Mouse (Mus musculus) heart, embryonic 14.5 days (tissue): ENCODE data around the gene Fbln2. TPM values are rescaled to one million over a fixed set of nuclear protein-coding genes. Genes with fewer than 3 reads are reported as not detected.

Experiments used
- ATAC-seq: fragments of 200-750 bp; cut with Nextera tagmentation; 2 replicates; pipeline ENCODE4 v1.8.0; 2017; ENCODE audit warnings: low read depth, moderate TSS enrichment; ENCODE audit not compliant: insufficient number of reproducible peaks, insufficient read depth, low FRiP score
- H3K27ac ChIP-seq, 2 experiments: fragments of 200-500 bp in 1 of 2; fragments of 300-500 bp in 1 of 2; sonication (generic) in 1 of 2; replicated peaks in 1 of 2; 2 replicates each; pipeline ENCODE4 v1.5.1; 2012 to 2014; ENCODE audit warnings: low read depth in 2 of 2, low read length in 2 of 2, control low read depth in 1 of 2, mild to moderate bottlenecking in 1 of 2, mixed read lengths in 1 of 2; ENCODE audit not compliant: control insufficient read depth in 1 of 2, insufficient read depth in 1 of 2
- H3K27me3 ChIP-seq: fragments of 300-500 bp; sonication (generic); 2 replicates; pipeline ENCODE4 v1.6.1; 2014; ENCODE audit warnings: mild to moderate bottlenecking, low read length, control low read depth; ENCODE audit not compliant: control insufficient read depth, insufficient read depth
- H3K36me3 ChIP-seq: fragments of 300-500 bp; sonication (generic); 2 replicates; pipeline ENCODE4 v1.6.1; 2014; ENCODE audit warnings: mild to moderate bottlenecking, control low read depth, low read length, mixed read lengths; ENCODE audit not compliant: control insufficient read depth, insufficient read depth
- H3K4me1 ChIP-seq, 2 experiments: fragments of 200-500 bp in 1 of 2; fragments of 300-500 bp in 1 of 2; sonication (generic) in 1 of 2; 2 replicates each; pipeline ENCODE4 v1.6.1; 2012 to 2014; ENCODE audit warnings: low read length in 2 of 2, control low read depth in 1 of 2, mixed read lengths in 1 of 2; ENCODE audit not compliant: control insufficient read depth in 2 of 2, insufficient read depth in 2 of 2
- H3K4me2 ChIP-seq: fragments of 300-500 bp; sonication (generic); 2 replicates; pipeline ENCODE4 v1.6.1; 2014; ENCODE audit warnings: mild to moderate bottlenecking, low read length
- H3K4me3 ChIP-seq, 2 experiments: fragments of 200-500 bp in 1 of 2; fragments of 300-500 bp in 1 of 2; sonication (generic) in 1 of 2; 2 replicates each; pipeline ENCODE4 v1.5.1; 2012 to 2014; ENCODE audit warnings: low read length in 2 of 2, mild to moderate bottlenecking in 2 of 2, control low read depth in 1 of 2, low read depth in 1 of 2, moderate library complexity in 1 of 2; ENCODE audit not compliant: control insufficient read depth in 1 of 2, insufficient read depth in 1 of 2
- H3K9ac ChIP-seq: fragments of 300-500 bp; sonication (generic); 2 replicates; pipeline ENCODE4 v1.6.1; 2014; ENCODE audit warnings: mild to moderate bottlenecking, low read length
- H3K9me3 ChIP-seq: fragments of 300-500 bp; sonication (generic); 2 replicates; pipeline ENCODE4 v1.6.1; 2016; ENCODE audit warnings: low read length, control low read depth; ENCODE audit not compliant: control insufficient read depth
- WGBS: fragments of 180-500 bp; shearing (Covaris S2); extraction: QIAGEN DNeasy Blood & Tissue Kit; methylation state at CpG from one replicate; pipeline ENCODE4 v1.1.7; 2014; 5-methylcytosine and 5-hydroxymethylcytosine counted together
- polyA plus RNA-seq: library from polyadenylated mRNA; unstranded; fragments of >200 nt; fragmentation: Nextera tagmentation; extraction: Ambion mirVana; gene quantifications from 2 replicates; pipeline ENCODE4 v1.2.1, GENCODE M21; 2014

Fbln2 gene
- polyA plus RNA-seq, 1 experiment from 2014 or later, result 144 TPM

DNA sequence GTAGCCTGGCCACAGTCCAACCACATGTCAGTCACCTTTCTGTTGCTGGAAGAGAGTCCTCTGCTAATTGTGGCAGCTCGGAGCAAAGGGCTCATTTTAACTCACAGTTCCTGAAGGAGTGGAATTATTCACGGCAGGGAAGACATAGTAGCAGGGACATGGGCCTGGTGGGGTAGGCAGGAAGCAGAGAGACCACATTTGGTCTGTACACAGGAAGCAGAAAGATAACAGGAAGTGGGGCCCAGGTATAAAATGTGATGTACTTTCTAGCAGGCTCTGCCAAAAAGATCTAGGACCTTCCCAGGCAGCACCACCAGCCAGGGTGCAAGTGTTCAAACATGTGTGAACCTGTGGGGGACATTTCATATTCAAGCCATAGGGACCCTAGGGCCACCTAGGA, 39.9 kb upstream of the Fbln2 start:
- Histone ChIP-seq H3K9ac (no peak overlapping the region), H3K27me3 (no peaks in the 10 kb centered on the region; the same call in 1 of the 2 replicates), H3K36me3 (peaks cover 36% of the 10 kb centered on the region), H3K4me2 (no peak overlapping the region), H3K4me3 (no peak overlapping the region), H3K9me3 (no peaks in the 10 kb centered on the region), H3K27ac (no peak overlapping the region), H3K4me1 (no peaks in the 10 kb centered on the region; a peak in 1 of 4 replicates)
- WGBS, result 44% methylated on average over 2 of the region's 2 CpGs
- ATAC-seq, result no peak

DNA sequence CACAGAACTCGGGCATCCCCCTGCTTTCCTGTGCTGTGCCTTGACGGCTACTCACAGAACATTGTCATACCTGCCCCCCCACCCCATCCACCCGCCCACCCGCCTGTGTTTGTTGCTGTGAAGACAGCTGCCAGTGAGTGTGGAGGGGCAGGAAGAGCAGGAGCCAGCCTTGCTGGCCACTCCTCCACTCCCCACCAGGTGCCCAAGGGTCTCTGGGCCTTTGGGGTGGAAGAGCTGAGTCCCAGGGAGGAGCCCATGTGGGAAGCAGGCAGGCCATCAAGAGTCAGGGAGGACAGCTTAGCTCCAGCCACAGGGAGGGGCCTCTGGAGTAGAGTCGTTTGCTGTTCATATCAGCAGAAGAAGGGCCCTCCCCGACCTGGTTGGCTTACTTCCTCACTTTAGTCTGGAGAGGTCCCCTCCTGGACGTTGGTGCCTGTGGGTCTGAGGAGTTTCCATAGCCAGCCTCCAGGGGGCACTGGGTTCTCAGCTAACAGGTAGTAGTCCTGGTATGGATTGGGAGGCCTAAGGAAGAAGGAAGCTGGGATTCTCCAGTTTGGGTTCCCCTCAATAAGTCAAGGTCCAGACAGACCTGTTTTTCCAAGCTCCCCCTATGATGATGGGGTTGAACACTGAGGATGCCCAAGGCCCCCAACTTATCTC, 38.9 kb upstream of the Fbln2 start:
- ATAC-seq, result peak; percentile 45
- Histone ChIP-seq H3K9me3 (no peaks in the 10 kb centered on the region), H3K4me3 (no peak overlapping the region), H3K27ac (no peak overlapping the region), H3K9ac (no peak overlapping the region), H3K4me1 (no peaks in the 10 kb centered on the region; a peak in 1 of 4 replicates), H3K36me3 (peaks cover 36% of the 10 kb centered on the region), H3K4me2 (no peak overlapping the region), H3K27me3 (no peaks in the 10 kb centered on the region; the same call in 1 of the 2 replicates)
- 44% methylated on average over 7 of the region's 7 CpGs for WGBS

DNA sequence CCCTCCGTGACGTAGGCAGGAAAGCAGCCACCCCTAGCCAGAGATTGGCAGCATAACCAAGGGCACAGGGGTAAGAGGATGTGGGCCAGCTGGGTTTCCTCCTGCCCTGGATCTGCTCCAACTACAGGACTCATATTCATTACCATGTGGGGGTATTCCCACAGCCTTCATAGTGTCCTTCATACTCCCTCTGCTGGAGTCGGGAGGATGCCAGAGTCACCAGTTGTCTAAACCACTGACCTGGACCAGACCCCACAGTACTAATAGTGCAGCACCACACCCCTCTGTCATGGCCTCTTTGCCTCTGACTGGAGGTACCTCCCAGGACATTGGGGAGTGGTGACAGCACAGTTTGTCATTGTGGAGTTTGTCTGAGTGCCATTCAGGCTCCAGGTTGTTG, 38.0 kb upstream of the Fbln2 start:
- Histone ChIP-seq H3K9me3 (no peaks in the 10 kb centered on the region), H3K4me3 (no peak overlapping the region), H3K4me2 (no peak overlapping the region), H3K9ac (no peak overlapping the region), H3K27ac (no peak overlapping the region), H3K36me3 (peaks cover 29% of the 10 kb centered on the region), H3K27me3 (no peaks in the 10 kb centered on the region; the same call in 1 of the 2 replicates), H3K4me1 (no peaks in the 10 kb centered on the region; a peak in 1 of 4 replicates)
- WGBS, result 65% methylated on average over 3 of the region's 3 CpGs
- ATAC-seq, result no peak

DNA sequence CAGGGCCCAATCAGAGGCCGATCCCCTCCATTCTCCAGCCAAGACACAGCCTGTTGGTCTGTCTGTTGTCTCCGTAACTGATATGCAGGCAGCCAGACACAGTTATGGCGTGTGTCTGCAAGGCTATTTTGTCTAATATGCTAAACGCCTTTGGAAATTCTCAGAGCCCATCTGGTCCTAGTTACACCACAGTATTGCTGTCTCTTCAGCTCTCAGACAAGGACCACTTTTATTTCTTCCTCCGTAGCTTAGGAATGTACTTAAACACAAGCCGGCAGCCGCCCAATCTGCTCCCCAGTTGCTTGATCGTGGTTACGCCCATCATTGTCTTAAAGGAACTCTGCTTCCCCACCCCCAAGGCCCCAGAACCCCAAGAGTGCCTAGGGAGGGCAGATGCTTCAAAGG, 31.5 kb upstream of the Fbln2 start:
- no peak overlapping the region for H3K4me2 ChIP-seq
- peaks cover 13 to 14% of the 10 kb centered on the region in 2 experiments for H3K4me1 ChIP-seq
- 72% methylated on average over 9 of the region's 9 CpGs for WGBS
- no peaks in the 10 kb centered on the region for H3K36me3 ChIP-seq
- ATAC-seq, result no peak
- H3K9me3 ChIP-seq, result no peaks in the 10 kb centered on the region
- no peak overlapping the region for H3K9ac ChIP-seq
- H3K27ac ChIP-seq, result peak overlapping the region in 1 of 2 experiments; percentile 47; a peak in 2 of 4 replicates
- no peak overlapping the region for H3K4me3 ChIP-seq
- H3K27me3 ChIP-seq, result no peaks in the 10 kb centered on the region

DNA sequence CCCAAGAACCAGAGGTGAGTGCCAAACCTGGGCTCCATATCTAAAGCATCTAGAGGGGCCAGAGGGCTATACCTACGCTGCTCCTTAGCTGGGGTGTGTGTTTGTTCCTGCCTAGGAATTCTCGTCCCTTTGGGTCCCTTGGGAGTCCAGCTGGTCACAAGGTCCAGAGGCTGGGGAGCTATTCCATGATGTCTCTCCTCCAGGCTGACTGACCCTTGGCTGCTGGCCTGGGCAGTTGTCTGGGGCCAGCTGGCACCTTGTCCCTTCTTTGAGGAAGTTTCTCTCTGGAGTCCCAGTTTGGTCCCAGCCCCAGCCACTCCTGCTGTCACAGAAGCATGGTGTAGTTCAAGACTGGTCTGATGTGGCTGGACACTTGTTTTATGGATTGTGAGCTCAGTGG, 30.9 kb upstream of the Fbln2 start:
- Histone ChIP-seq H3K4me2 (no peak overlapping the region), H3K27ac (0 out of 4 replicates have a peak overlapping the region, but pooled peaks of 1 of the 2 experiments have one; percentile 47), H3K36me3 (no peaks in the 10 kb centered on the region), H3K4me3 (no peak overlapping the region), H3K9me3 (no peaks in the 10 kb centered on the region), H3K27me3 (no peaks in the 10 kb centered on the region), H3K9ac (no peak overlapping the region), H3K4me1 (peaks cover 13 to 14% of the 10 kb centered on the region in 2 experiments)
- WGBS, result 74% methylated on average over 2 of the region's 2 CpGs
- ATAC-seq, result no peak

DNA sequence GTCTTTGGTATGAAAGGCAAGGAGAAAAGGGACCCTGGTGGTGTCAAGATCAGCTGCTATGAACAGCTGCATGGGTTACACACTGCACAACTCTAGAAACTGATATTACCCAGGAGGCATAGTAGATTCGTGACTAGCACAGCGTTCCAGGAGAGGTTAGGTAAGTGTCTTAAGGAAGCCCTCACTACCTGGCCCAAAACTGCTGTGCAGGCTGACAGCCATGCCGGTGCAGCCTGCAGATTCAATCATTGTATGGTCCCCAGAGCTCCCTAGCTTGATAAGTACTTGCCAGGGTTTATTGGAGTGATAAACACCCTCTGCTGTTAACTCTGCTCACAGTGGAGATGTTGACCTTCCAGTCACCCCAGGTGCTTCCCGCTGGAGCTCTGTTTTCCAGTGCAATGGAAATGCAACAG, 30.2 kb upstream of the Fbln2 start:
- 47% methylated on average over 4 of the region's 4 CpGs for WGBS
- Histone ChIP-seq H3K9ac (no peak overlapping the region), H3K4me1 (peaks cover 16 to 17% of the 10 kb centered on the region in 2 experiments), H3K36me3 (no peaks in the 10 kb centered on the region), H3K9me3 (no peaks in the 10 kb centered on the region), H3K4me2 (no peak overlapping the region), H3K27me3 (no peaks in the 10 kb centered on the region), H3K4me3 (no peak overlapping the region), H3K27ac (no peak overlapping the region)
- no peak for ATAC-seq

DNA sequence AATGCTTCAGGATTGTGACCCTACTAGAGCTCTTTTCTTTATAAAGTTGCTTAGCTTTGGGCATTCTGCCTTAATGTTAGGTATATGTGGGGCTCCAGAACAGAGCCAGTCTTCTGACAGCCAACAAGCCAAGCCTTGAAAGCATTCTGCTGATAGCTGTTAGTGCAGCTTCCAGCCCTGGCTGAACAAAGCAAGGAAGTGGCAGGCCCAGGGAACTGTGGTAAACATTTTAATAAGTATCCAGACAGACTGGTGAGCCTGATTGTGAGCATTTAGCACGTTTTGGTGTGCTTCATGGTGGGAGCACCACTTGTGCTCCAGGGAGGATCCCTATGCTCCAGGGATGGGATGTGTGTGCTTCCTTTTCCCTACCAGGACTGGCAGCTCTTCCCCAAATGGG, 29.2 kb upstream of the Fbln2 start:
- no peak overlapping the region for H3K4me3 ChIP-seq

DNA sequence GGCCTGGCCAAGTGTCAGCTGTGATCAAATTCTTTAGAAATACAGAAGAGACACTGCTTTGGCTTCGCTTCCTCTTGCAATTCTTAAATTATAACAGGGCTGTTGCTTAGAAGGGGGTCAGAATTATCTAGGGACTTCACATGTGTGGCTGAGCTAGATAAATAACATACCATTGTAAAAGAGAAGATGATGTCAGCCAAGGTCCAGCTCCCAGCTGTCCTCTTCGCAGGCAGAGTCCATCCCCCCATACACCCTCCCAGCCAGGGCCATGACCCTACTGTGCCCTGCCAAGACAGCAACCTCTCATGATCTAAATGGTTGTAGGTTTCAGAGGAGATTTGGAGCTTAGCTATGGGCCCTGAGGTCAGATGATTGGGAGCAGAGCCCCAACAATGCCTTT, 28.3 kb upstream of the Fbln2 start:
- ATAC-seq, result no peak

More for the DNA sequence above, 29.2 kb upstream of the Fbln2 start:
- no peak overlapping the region for H3K4me2 ChIP-seq
- H3K27me3 ChIP-seq, result no peaks in the 10 kb centered on the region
- no peaks in the 10 kb centered on the region for H3K9me3 ChIP-seq
- no peak for ATAC-seq
- H3K27ac ChIP-seq, result no peak overlapping the region
- WGBS, result 26% methylated on average over 1 of the region's 1 CpGs
- H3K4me1 ChIP-seq, result peaks cover 18 to 25% of the 10 kb centered on the region in 2 experiments
- H3K36me3 ChIP-seq, result no peaks in the 10 kb centered on the region
- no peak overlapping the region for H3K9ac ChIP-seq

More for the DNA sequence above, 28.3 kb upstream of the Fbln2 start:
- WGBS, result 43% methylated on average over 2 of the region's 2 CpGs
- H3K36me3 ChIP-seq, result no peaks in the 10 kb centered on the region
- no peak overlapping the region for H3K9ac ChIP-seq
- H3K4me2 ChIP-seq, result no peak overlapping the region
- no peak overlapping the region for H3K4me3 ChIP-seq
- no peaks in the 10 kb centered on the region for H3K9me3 ChIP-seq
- no peaks in the 10 kb centered on the region for H3K27me3 ChIP-seq
- H3K27ac ChIP-seq, result no peak overlapping the region
- peaks cover 18 to 25% of the 10 kb centered on the region in 2 experiments for H3K4me1 ChIP-seq
